Mouse (Mus musculus): Measurements from ENCODE around the gene Kcnmb1.

DNA sequence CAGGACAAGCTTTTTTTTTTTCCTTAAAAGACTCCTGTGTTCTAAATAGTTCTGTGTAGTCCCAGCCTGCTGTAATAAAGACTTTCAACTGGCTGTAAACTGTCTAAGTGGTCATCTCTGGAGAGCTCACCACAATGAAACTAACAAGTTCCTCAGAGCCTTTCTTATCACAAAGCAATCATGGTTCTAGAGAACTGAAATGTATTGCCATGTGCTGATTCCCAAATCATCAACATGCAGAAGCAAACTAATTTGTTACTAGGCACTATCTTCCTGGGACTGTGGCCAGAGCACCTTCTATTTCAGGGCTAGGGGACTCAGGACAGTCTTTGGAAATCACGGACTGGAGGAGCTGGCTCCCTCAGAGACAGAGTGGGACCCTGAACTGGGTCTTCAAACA lies 19.2 kb upstream of the Kcnmb1 start:
- TF ChIP-seq CTCF (conservative IDR thresholded peaks at IDR 0.05 in 1 of 2, IDR thresholded peaks at IDR 0.05 in 1 of 2; ENCODE audit: low read depth in 2 of 2, low read length in 2 of 2), result no peak
- TF ChIP-seq POLR2A (IDR thresholded peaks at IDR 0.05; ENCODE audit: low read depth, low read length), result no peak
- no peak for TF ChIP-seq HCFC1 (IDR thresholded peaks at IDR 0.05; ENCODE audit: low read depth, low read length)
- no peak for TF ChIP-seq TCF12 (IDR thresholded peaks at IDR 0.05; ENCODE audit: low read depth, low read length)
- no peak for TF ChIP-seq E2F4 (IDR thresholded peaks at IDR 0.05; ENCODE audit: insufficient replicate concordance, low read depth, low read length)
- no peak for TF ChIP-seq TBP (conservative IDR thresholded peaks at IDR 0.05; ENCODE audit: low read depth, low read length)
- TF ChIP-seq ZNF384 (IDR thresholded peaks at IDR 0.05; ENCODE audit: low read depth, low read length), result no peak
- no peak for TF ChIP-seq EP300 (IDR thresholded peaks at IDR 0.05; ENCODE audit: low read length)
- TF ChIP-seq ZKSCAN1 (IDR thresholded peaks at IDR 0.05; ENCODE audit: borderline replicate concordance, low read depth, low read length), result no peak
- TF ChIP-seq USF1 (IDR thresholded peaks at IDR 0.05; ENCODE audit: low read depth, low read length), result no peak
- no peak for TF ChIP-seq UBTF (IDR thresholded peaks at IDR 0.05; ENCODE audit: low read depth, low read length)

Measured in CH12.LX (cell line).